Mouse (Mus musculus) liver, adult 2 months (tissue): Measurements from ENCODE around the gene Tlr6. TPM values are rescaled to one million over a fixed set of nuclear protein-coding genes. Genes with fewer than 3 reads are reported as not detected.

Source experiments
- DNase-seq: peaks from one replicate; pipeline ENCODE4 v3.0.0-alpha.2; 2011; ENCODE audit warnings: low read depth, low spot score; ENCODE audit errors: extremely low read depth
- H3K27ac ChIP-seq: fragments of 200-500 bp; replicated peaks from 2 replicates; pipeline ENCODE4 v1.5.1; 2012; ENCODE audit warnings: low read depth, mild to moderate bottlenecking, control low read depth, inconsistent platforms, low read length; ENCODE audit not compliant: insufficient read depth
- H3K27me3 ChIP-seq: fragments of 200-500 bp; 2 replicates; pipeline ENCODE4 v1.6.1; 2012; ENCODE audit warnings: mild to moderate bottlenecking, moderate library complexity, low read length, inconsistent platforms; ENCODE audit not compliant: control insufficient read depth, insufficient read depth
- H3K36me3 ChIP-seq: fragments of 200-500 bp; 2 replicates; pipeline ENCODE4 v1.6.1; 2012; ENCODE audit warnings: low read length, inconsistent platforms; ENCODE audit not compliant: control insufficient read depth, insufficient read depth
- H3K4me1 ChIP-seq: fragments of 200-500 bp; 2 replicates; pipeline ENCODE4 v1.6.1; 2011; ENCODE audit warnings: low read length; ENCODE audit not compliant: control insufficient read depth, insufficient read depth
- H3K4me3 ChIP-seq: fragments of 200-500 bp; 2 replicates; pipeline ENCODE4 v1.5.1; 2011; ENCODE audit warnings: low read depth, mild to moderate bottlenecking, control low read depth, low read length, moderate library complexity; ENCODE audit not compliant: insufficient read depth
- H3K79me2 ChIP-seq: fragments of 200-500 bp; 2 replicates; pipeline ENCODE4 v1.6.1; 2012; ENCODE audit warnings: inconsistent platforms, mild to moderate bottlenecking, low read length, moderate library complexity; ENCODE audit not compliant: control insufficient read depth, insufficient read depth
- H3K9ac ChIP-seq: fragments of 200-500 bp; 2 replicates; pipeline ENCODE4 v1.6.1; 2012; ENCODE audit warnings: low read depth, mild to moderate bottlenecking, control low read depth, inconsistent platforms, low read length
- CTCF ChIP-seq: fragments of 200-500 bp; IDR thresholded peaks from 2 replicates; pipeline ENCODE4 v1.5.1; 2011; ENCODE audit warnings: low read depth, low read length, control low read depth
- POLR2A ChIP-seq: fragments of 200-500 bp; IDR thresholded peaks from 2 replicates; pipeline ENCODE4 v1.6.1; 2011; ENCODE audit warnings: low read length, control low read depth; ENCODE audit not compliant: insufficient read depth; ENCODE audit errors: extremely low read depth
- WGBS: fragments of 180-500 bp; shearing (Covaris S2); methylation state at CpG from one replicate; pipeline ENCODE4 v1.1.7; 2018; 5-methylcytosine and 5-hydroxymethylcytosine counted together
- polyA plus RNA-seq: library from polyadenylated mRNA; depleted of rRNA; stranded (reverse); fragments of >200 nt; gene quantifications from 2 replicates; pipeline ENCODE4 v1.2.3, GENCODE M21; 2012; rRNA removed
- total RNA-seq: library from RNA; depleted of rRNA; stranded (reverse); fragments of >200 nt; gene quantifications from 2 replicates; pipeline ENCODE4 v1.2.3, GENCODE M21; 2014; rRNA removed

Gene Tlr6
- total and polyA plus RNA-seq, 2 experiments = 0.18 to 0.46 TPM

DNA sequence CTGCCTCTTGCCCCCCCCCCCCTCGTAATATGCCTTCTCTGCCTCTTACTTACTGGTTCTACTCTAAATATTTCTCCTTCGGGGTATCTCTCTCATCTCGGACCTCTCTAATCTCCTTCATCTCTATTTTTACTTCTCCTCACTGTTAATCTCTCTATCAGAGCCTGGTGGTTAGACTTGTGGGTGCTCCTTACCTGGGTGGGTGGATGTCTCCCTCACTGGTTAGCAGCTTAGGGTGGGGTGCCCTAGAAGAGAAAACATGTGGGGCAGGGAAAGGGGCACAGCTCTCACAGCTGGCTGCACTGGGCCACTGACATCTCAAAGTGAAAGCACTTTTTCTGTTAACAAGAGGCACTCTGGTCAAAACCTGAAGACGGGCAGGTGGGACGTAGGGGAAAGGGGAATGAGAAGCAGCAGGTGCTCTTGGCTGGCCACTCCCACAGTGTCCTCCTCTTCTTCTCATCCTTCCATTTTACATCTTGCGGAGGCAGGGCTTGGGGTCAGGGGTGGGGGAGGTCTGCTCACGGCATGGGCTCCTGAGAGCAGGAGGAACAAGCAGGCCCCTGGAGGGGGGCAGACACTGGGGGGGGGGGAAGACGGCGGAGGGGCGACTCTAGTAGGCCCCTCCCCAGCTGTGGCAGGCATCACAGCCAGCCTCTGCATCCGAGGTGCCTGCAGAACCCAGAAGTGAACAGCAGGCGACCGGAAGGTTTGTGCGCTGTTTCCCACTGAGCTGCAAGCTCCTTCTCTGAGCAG is 54.2 kb downstream of the Tlr6 start:
- Histone ChIP-seq H3K36me3 (no peaks in the 10 kb centered on the region), H3K4me1 (no peaks in the 10 kb centered on the region), H3K27me3 (no peaks in the 10 kb centered on the region), H3K4me3 (no peak overlapping the region), H3K27ac (no peak overlapping the region), H3K9ac (no peak overlapping the region), H3K79me2 (no peaks in the 10 kb centered on the region)
- 85% methylated on average over 14 of the region's 14 CpGs for WGBS
- DNase-seq = no peak
- TF ChIP-seq CTCF (no peak), POLR2A (no peak)

Other genes starting within 250 kb of the Tlr6 start
- 17.8 and 18.3 TPM in 2 replicates for gene Klf3, start 156.7 kb downstream of the Tlr6 start, total RNA-seq
- 35.7 and 39.9 TPM in 2 replicates for gene Klf3, start 156.7 kb downstream of the Tlr6 start, polyA plus RNA-seq
- gene Tlr1, start 26.5 kb downstream of the Tlr6 start, total RNA-seq = 1.0 and 1.1 TPM in 2 replicates
- 0.32 and 0.66 TPM in 2 replicates for gene Tlr1, start 26.5 kb downstream of the Tlr6 start, polyA plus RNA-seq
- gene Fam114a1, start 10.0 kb upstream of the Tlr6 start, total RNA-seq = 16.6 and 20.2 TPM in 2 replicates
- 9.0 and 11.9 TPM in 2 replicates for gene Fam114a1, start 10.0 kb upstream of the Tlr6 start, polyA plus RNA-seq
- 0.40 and 0.65 TPM in 2 replicates for gene Tmem156, start 132.0 kb upstream of the Tlr6 start, total RNA-seq
- gene Tmem156, start 132.0 kb upstream of the Tlr6 start, polyA plus RNA-seq = not detected in 2 replicates
- gene Klhl5, start 147.4 kb upstream of the Tlr6 start, total RNA-seq = 18.5 and 23.8 TPM in 2 replicates
- gene Klhl5, start 147.4 kb upstream of the Tlr6 start, polyA plus RNA-seq = 13.8 and 15.3 TPM in 2 replicates
- gene Wdr19, start 239.6 kb upstream of the Tlr6 start, total RNA-seq = 2.1 and 2.8 TPM in 2 replicates
- gene Wdr19, start 239.6 kb upstream of the Tlr6 start, polyA plus RNA-seq = 0.57 and 1.0 TPM in 2 replicates